Mouse (Mus musculus) heart, postnatal 10 days (tissue): ENCODE data around the gene Cep131. TPM values are rescaled to one million over a fixed set of nuclear protein-coding genes. Genes with fewer than 3 reads are reported as not detected.

Experiments used
- DNase-seq, 2 experiments: peaks; one replicate each; pipeline ENCODE4 v3.0.0; 2021
- intact Hi-C: fragments of 180-260 bp; cut with DNase I; formaldehyde crosslinking; loops from one replicate; pipeline ENCODE4 v1.15.1; 2025
- total RNA-seq, 2 experiments: library from RNA; stranded (reverse); gene quantifications; 2 replicates each; pipeline ENCODE4 v1.2.3; 2021

The Cep131 gene
- 10 to 100 TPM; 10.6 to 13.6 TPM for total RNA-seq

- peak; percentile 99 for DNase-seq
- intact Hi-C loops = no loop called here
Measured at GRCm38 (mm10) chr11:120086702-120087152, at the start of gene Cep131. Gene Cep131 (minus strand): TSS chr11:120086827.

- intact Hi-C loops = no loop called here
Measured at GRCm38 (mm10) chr11:120136195-120136594, 49.6 kb upstream of the Cep131 start.

GRCm38 (mm10) chr11:120134847-120135530, 48.4 kb upstream of the Cep131 start:
- intact Hi-C loops = no loop called here
- peak; percentile 57 to 61 for DNase-seq

More at GRCm38 (mm10) chr11:120136195-120136594, 49.6 kb upstream of the Cep131 start:
- peak; percentile 40 to 41 for DNase-seq

- intact Hi-C loops = no loop called here
- no peak for DNase-seq
Measured at GRCm38 (mm10) chr11:120134148-120134547, 47.5 kb upstream of the Cep131 start.

- no peak for DNase-seq
- intact Hi-C loops = no loop called here
Measured at GRCm38 (mm10) chr11:120129281-120129680, 42.7 kb upstream of the Cep131 start.

GRCm38 (mm10) chr11:120126845-120127244, 40.2 kb upstream of the Cep131 start:
- DNase-seq = no peak
- intact Hi-C loops = no loop called here

GRCm38 (mm10) chr11:120122126-120122525, 35.5 kb upstream of the Cep131 start:
- DNase-seq = no peak
- intact Hi-C loops = no loop called here

- intact Hi-C loops = no loop called here
Measured at GRCm38 (mm10) chr11:120120642-120121420, 34.2 kb upstream of the Cep131 start.

GRCm38 (mm10) chr11:120119936-120120541, 33.4 kb upstream of the Cep131 start:
- intact Hi-C loops = no loop called here
- DNase-seq = no peak

More at GRCm38 (mm10) chr11:120120642-120121420, 34.2 kb upstream of the Cep131 start:
- DNase-seq = peak; percentile 68 to 82

GRCm38 (mm10) chr11:120119108-120119507, 32.5 kb upstream of the Cep131 start:
- no peak for DNase-seq
- intact Hi-C loops = no loop called here

- intact Hi-C loops = no loop called here
- no peak for DNase-seq
Measured at GRCm38 (mm10) chr11:120117626-120118025, 31.0 kb upstream of the Cep131 start.

GRCm38 (mm10) chr11:120114488-120115215, 28.0 kb upstream of the Cep131 start:
- no peak for DNase-seq
- intact Hi-C loops = loop anchor here (5.0 kb wide), 2 partner anchors 53 to 148 kb away; no protein-coding TSS in a partner anchor

GRCm38 (mm10) chr11:120112136-120112535, 25.5 kb upstream of the Cep131 start:
- intact Hi-C loops = loop anchor here (2.0 to 5.0 kb wide), 3 partner anchors 55 to 257 kb away; no protein-coding TSS in a partner anchor
- peak; percentile 69 to 74 for DNase-seq

- DNase-seq = peak; percentile 62 to 81
- intact Hi-C loops = loop anchor here (2.0 to 5.0 kb wide), 3 partner anchors 56 to 196 kb away; no protein-coding TSS in a partner anchor
Measured at GRCm38 (mm10) chr11:120111033-120111432, 24.4 kb upstream of the Cep131 start.

- DNase-seq = peak in 1 of 2 experiments; percentile 25
- intact Hi-C loops = loop anchor here (2.0 to 5.0 kb wide), 3 partner anchors 57 to 196 kb away; no protein-coding TSS in a partner anchor
Measured at GRCm38 (mm10) chr11:120110554-120110953, 23.9 kb upstream of the Cep131 start.

GRCm38 (mm10) chr11:120109558-120110210, 23.1 kb upstream of the Cep131 start:
- DNase-seq = no peak
- intact Hi-C loops = loop anchor here (2.0 to 5.0 kb wide), 3 partner anchors 58 to 197 kb away; no protein-coding TSS in a partner anchor

GRCm38 (mm10) chr11:120107796-120108195, 21.2 kb upstream of the Cep131 start:
- DNase-seq = no peak
- intact Hi-C loops = no loop called here

- intact Hi-C loops = no loop called here
Measured at GRCm38 (mm10) chr11:120107026-120107425, 20.4 kb upstream of the Cep131 start.

GRCm38 (mm10) chr11:120103431-120103997, 16.9 kb upstream of the Cep131 start:
- DNase-seq = peak in 1 of 2 experiments; percentile 26
- intact Hi-C loops = no loop called here

More at GRCm38 (mm10) chr11:120107026-120107425, 20.4 kb upstream of the Cep131 start:
- DNase-seq = no peak
